Mouse (Mus musculus) ES-Bruce4 (cell line): ENCODE data around the gene Slc22a3. TPM values are rescaled to one million over a fixed set of nuclear protein-coding genes. Genes with fewer than 3 reads are reported as not detected.

Experiments used
- H3K27ac ChIP-seq: 2 replicates; pipeline ENCODE4 v1.5.1; 2012; ENCODE audit warnings: low read length, inconsistent platforms; ENCODE audit not compliant: insufficient read depth
- H3K27me3 ChIP-seq: 2 replicates; pipeline ENCODE4 v1.6.1; 2012; ENCODE audit warnings: mild to moderate bottlenecking, low read length, inconsistent platforms; ENCODE audit not compliant: control insufficient read depth, poor library complexity, insufficient read depth, severe bottlenecking
- H3K36me3 ChIP-seq: 2 replicates; pipeline ENCODE4 v1.6.1; 2012; ENCODE audit warnings: inconsistent platforms, mild to moderate bottlenecking, low read length, moderate library complexity; ENCODE audit not compliant: control insufficient read depth, poor library complexity, insufficient read depth, severe bottlenecking
- H3K4me1 ChIP-seq: one replicate; pipeline ENCODE4 v1.8.1; 2011; ENCODE audit warnings: low read length; ENCODE audit not compliant: control insufficient read depth, insufficient read depth
- H3K4me3 ChIP-seq: 2 replicates; pipeline ENCODE4 v1.5.1; 2011; ENCODE audit warnings: low read depth, mild to moderate bottlenecking, low read length
- H3K9ac ChIP-seq: 2 replicates; pipeline ENCODE4 v1.6.1; 2012; ENCODE audit warnings: low read depth, mild to moderate bottlenecking, inconsistent platforms; ENCODE audit not compliant: poor library complexity, severe bottlenecking
- H3K9me3 ChIP-seq: replicated peaks from 2 replicates; pipeline ENCODE4 v1.6.1; 2012; ENCODE audit warnings: mild to moderate bottlenecking, low read length, inconsistent platforms; ENCODE audit not compliant: control insufficient read depth, poor library complexity, insufficient read depth, severe bottlenecking
- CTCF ChIP-seq: IDR thresholded peaks from one replicate; pipeline ENCODE4 v1.8.1; 2011; ENCODE audit warnings: low read depth, low read length
- EP300 ChIP-seq: IDR thresholded peaks from 2 replicates; pipeline ENCODE4 v1.6.1; 2011; ENCODE audit warnings: low read depth, low read length; ENCODE audit not compliant: insufficient read depth
- POLR2A ChIP-seq: IDR thresholded peaks from one replicate; pipeline ENCODE4 v1.8.1; 2011; ENCODE audit warnings: low read length; ENCODE audit not compliant: insufficient read depth
- polyA plus RNA-seq: library from polyadenylated mRNA; stranded (reverse); fragments of >200 nt; gene quantifications from 2 replicates; pipeline ENCODE4 v1.2.4, GENCODE M21; 2011; ENCODE audit warnings: low read depth; ENCODE audit not compliant: missing spikeins, insufficient read depth, insufficient read length

Slc22a3 gene
- polyA plus RNA-seq, 1 experiment = 0.63 TPM

DNA sequence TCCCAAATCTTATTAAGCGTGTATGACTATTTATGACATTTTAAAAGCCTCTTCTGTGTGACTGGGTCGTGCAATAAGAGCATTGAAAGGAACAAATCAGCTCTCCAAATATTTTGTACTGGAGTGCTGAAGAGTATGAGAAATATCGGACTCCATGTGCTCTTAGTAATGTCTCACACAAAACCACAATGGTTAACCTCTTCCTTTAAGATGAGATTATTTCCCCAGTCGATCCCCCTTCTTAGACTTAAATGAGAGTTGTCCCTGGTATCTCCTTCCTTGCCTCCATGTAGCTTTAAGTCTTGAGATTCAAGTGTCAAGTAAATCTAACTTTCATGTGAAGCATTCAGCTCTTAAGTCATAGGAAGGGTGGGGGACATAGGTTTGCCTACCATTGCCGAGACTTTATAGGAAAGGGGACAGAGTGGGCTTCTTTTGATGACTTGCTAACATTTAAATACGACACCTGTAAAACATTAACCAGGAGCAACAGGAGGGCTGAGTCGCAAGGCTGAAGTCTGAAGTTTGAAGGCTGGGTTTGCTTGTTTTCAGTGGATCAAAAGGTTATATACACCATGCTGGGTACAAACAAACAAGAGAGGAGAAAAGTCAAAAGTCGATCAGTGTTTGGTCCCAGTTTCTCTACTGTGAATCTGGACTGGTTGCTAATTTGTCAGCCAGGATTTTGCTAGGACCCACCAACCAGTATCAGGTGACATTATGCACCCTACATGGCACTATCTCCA, 122.3 kb downstream of the Slc22a3 start:
- no peak for TF ChIP-seq CTCF
- no peak for TF ChIP-seq POLR2A
- no peak for TF ChIP-seq EP300
- Histone ChIP-seq H3K9ac (no peak overlapping the region), H3K27ac (no peak overlapping the region)

DNA sequence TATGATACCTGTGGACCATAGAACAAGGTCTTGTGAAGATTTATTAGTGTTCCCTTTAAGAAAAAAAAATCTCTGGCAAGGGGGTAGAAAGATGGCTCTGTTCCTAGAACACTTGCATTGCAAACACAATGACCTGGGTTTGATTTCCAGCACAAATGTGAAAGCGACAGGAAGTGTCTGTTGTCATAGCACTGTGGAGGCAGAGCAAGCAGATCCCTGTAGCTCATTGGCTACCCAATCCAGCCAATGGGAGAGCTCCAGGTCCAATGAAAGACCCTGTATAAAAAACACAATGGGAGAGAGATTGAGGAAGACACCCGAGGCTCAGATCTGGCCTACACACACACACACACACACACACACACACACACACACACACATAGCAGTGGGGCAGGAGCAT, 125.0 kb downstream of the Slc22a3 start:
- Histone ChIP-seq H3K4me3 (no peak overlapping the region), H3K4me1 (no peaks in the 10 kb centered on the region), H3K36me3 (no peaks in the 10 kb centered on the region), H3K27me3 (no peaks in the 10 kb centered on the region), H3K9ac (no peak overlapping the region), H3K27ac (no peak overlapping the region), H3K9me3 (no peaks in the 10 kb centered on the region)
- TF ChIP-seq POLR2A = no peak
- no peak for TF ChIP-seq CTCF
- TF ChIP-seq EP300 = no peak

More for the DNA sequence above, 122.3 kb downstream of the Slc22a3 start:
- Histone ChIP-seq H3K36me3 (no peaks in the 10 kb centered on the region), H3K9me3 (no peaks in the 10 kb centered on the region), H3K27me3 (no peaks in the 10 kb centered on the region), H3K4me1 (no peaks in the 10 kb centered on the region), H3K4me3 (no peak overlapping the region)

DNA sequence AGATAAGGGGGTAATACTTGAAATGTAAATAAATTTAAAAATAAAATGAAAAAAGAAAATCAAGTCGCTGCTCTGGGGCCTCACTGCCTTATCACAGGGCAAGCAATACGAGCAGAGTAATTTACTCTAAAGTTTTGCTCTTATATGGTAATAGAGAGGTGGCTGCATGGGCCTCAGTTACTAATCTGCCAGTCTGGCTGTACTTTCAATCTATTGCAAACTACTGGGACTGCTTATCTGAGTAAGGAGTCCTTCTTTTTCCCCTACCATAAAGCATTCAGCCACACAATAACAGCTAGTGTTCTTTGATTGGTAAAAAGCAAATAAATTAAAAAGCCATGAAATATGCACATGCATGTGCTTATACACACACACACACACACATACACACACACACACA, 125.9 kb downstream of the Slc22a3 start:
- TF ChIP-seq CTCF (no peak), POLR2A (no peak), EP300 (no peak)
- Histone ChIP-seq H3K4me1 (no peaks in the 10 kb centered on the region), H3K27ac (no peak overlapping the region), H3K9ac (no peak overlapping the region), H3K4me3 (no peak overlapping the region), H3K36me3 (no peaks in the 10 kb centered on the region), H3K27me3 (no peaks in the 10 kb centered on the region), H3K9me3 (no peaks in the 10 kb centered on the region)

DNA sequence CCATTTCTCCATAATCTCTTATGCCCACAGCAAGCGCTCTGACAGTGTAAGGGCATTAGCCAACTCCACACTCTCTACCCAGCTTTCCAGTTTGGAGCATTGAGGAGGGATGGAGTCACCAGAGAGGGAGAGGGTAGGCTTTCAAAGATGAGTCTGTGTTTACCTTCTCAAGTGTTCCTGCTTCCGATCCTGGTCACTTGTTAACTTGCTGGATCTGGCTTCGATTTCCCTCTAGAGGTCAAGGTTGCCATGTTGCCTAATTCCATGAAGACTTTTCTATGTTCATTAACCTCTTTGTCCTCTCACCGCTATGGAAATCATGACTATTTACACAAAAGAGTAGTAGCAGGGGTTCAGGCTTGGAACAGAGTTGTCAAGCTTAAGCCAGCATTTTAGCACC, 127.2 kb downstream of the Slc22a3 start:
- H3K36me3 ChIP-seq = no peaks in the 10 kb centered on the region
- H3K4me1 ChIP-seq = no peaks in the 10 kb centered on the region
- no peaks in the 10 kb centered on the region for H3K27me3 ChIP-seq
- no peak overlapping the region for H3K27ac ChIP-seq
- no peak for TF ChIP-seq CTCF
- no peak for TF ChIP-seq POLR2A
- TF ChIP-seq EP300 = no peak
- no peak overlapping the region for H3K9ac ChIP-seq
- H3K4me3 ChIP-seq = no peak overlapping the region
- no peaks in the 10 kb centered on the region for H3K9me3 ChIP-seq

- Histone ChIP-seq H3K27ac (no peak within 1 kb of the TSS), H3K36me3 (no peaks in the 10 kb centered on the region), H3K9me3 (no peaks in the 10 kb centered on the region), H3K9ac (no peak within 1 kb of the TSS), H3K4me3 (no peak within 1 kb of the TSS), H3K27me3 (no peaks in the 10 kb centered on the region), H3K4me1 (no peaks in the 10 kb centered on the region)
- TF ChIP-seq EP300 (no peak), CTCF (no peak), POLR2A (no peak)
Measured at GRCm38 (mm10) chr17:12377981-12378705, 129.4 kb downstream of the Slc22a3 start, which contains the start of gene Plg. Gene Plg, plus strand, starts transcription at chr17:12378608.
